Mouse (Mus musculus) frontal cortex, adult (tissue): ENCODE measurements around the gene Zscan4-ps1.
"Not testable (repeated sequence)": the region's sequence is repeated elsewhere in the genome, so short reads cannot be mapped to it uniquely, and the experiment has no call there.

Experiments used
- ATAC-seq: cut with Nextera tagmentation; 2 replicates; pipeline ENCODE4 v1.9.2; 2017; ENCODE audit warnings: mild to moderate bottlenecking, moderate library complexity, mixed read lengths; ENCODE audit not compliant: low TSS enrichment

Gene Zscan4-ps1

DNA sequence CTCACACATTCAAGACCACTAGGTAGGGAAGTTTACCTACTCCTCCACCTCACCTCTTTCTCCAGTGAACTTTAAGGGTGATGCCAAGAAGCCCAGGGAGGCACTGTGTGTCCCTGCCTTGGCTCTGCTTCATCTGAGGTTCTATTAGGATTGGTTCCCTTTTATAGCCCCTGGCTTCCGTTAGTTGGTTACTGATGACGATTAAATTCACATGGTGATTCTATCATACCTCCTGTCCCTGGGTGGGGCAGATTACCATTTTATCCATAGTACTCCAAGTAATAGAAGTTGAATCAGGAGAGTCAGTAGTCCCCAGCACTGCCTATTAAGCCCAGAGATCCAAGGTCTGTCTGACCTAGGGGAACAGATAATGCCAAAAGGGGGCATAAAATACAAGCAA lies at the start of gene Zscan4-ps1:
Gene Zscan4-ps1 (minus strand): TSS at position 101 of the 400 bp plus-strand sequence.
- ATAC-seq = not testable (repeated sequence)
